Mouse (Mus musculus): ENCODE measurements around the gene Ccdc170.
A peak's percentile ranks its signal among the peaks of the same experiment; 100 is the strongest.
"Not testable (repeated sequence)": the region's sequence is repeated elsewhere in the genome, so short reads cannot be mapped to it uniquely, and the experiment has no call there.

Gene Ccdc170

GRCm38 (mm10) chr10:4523078-4523477 is 40.8 kb downstream of the Ccdc170 start:
- DNase-seq, result no peak

GRCm38 (mm10) chr10:4528043-4528442 is 45.7 kb downstream of the Ccdc170 start:
- DNase-seq, result no peak

DNA sequence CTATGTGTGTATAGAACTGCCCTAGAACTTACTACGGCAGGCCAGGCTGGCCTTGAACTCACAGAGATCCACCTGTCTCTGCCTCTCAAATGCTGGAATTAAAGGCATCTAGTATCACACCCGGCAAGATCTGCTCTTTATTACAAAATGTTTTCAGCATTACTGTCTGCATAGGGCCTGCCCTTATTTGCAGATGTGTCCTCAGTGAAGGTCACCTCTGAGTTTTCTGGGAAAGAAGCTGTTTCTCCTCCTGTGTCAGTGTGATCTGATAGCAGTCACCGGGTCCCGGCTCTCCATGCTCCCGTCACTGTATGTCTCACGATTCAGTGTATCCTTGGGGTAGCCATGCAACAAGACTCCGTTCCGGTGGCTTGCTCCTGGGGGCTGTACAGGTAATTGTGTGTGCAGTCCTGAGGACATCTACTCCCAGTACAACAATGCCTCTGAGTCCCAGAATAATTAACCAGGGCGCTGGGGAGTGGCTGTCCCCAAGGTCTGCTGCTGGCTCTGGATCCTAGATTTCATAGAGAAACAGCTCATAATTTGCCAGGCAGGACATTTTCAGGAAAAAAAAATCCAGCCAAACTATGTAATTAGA is 48.4 kb downstream of the Ccdc170 start:
- DNase-seq, result no peak

- no peak for DNase-seq
Observed at GRCm38 (mm10) chr10:4531933-4532332, 49.6 kb downstream of the Ccdc170 start.

GRCm38 (mm10) chr10:4532731-4533130 is 50.4 kb downstream of the Ccdc170 start:
- no peak for DNase-seq

- no peak for DNase-seq
Observed at GRCm38 (mm10) chr10:4533873-4534272, 51.6 kb downstream of the Ccdc170 start.

DNA sequence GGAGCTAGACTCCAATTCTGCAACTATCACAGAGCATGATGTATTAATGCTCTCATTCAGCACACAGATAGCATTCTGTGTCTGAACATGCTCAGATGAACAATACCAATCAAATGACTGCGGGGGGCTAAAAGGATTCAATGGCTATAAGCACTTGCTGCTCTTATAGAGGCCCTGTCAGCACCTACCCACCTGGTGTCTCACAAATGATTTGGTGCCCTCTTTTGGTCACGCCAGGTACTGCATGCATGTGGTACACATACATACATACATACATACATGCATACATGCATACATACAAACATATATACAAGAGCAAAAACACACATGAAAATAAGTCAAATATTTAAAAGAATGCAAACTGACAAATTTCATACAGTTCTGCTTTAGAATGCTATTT is 63.2 kb downstream of the Ccdc170 start:
- no peak for DNase-seq

GRCm38 (mm10) chr10:4553442-4554119 is 71.3 kb downstream of the Ccdc170 start:
- no peak for DNase-seq

GRCm38 (mm10) chr10:4556842-4557377 is 74.6 kb downstream of the Ccdc170 start:
- DNase-seq, result no peak

GRCm38 (mm10) chr10:4559132-4559531 is 76.8 kb downstream of the Ccdc170 start:
- DNase-seq, result no peak

- no peak for DNase-seq
Observed at GRCm38 (mm10) chr10:4565148-4565547, 82.8 kb downstream of the Ccdc170 start.

DNA sequence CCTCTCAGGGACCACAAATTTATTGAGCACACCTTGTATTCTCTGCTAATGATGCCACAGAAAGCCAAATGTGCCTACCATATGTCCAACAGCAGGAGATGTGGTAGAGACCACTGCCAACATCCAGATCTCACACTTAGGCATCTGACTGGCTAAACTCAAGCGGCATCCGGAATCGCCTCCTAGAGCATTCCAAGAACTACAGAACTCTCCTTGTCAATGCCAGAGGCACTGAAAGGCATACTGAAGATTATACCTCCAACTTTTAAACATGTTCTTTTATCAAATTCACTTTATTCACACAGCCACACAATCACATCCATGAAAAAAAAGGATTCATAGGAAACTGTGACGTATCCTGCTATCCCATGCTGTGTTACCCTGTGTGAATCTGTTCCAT is 88.5 kb downstream of the Ccdc170 start:
- DNase-seq, result peak; percentile 1

DNA sequence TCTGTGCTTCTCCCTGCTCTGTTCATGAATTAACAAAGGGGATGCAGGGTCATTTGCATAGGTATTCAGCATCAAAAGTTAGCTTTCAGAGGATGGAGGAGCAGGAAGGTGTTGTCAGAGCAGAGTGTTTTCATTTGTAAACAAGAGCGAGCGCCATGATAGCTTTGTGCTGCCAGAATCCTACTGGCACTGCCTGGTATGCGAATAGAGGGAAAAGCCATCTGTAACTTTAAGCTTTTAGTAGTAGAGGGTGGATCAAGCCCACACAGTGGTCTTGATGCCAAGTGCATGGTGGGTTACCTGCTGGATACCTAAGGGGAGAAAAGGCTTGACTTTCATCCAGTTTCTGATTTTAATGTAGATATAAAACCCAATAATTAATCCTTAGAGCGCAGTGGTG is 89.0 kb downstream of the Ccdc170 start:
- DNase-seq, result no peak

GRCm38 (mm10) chr10:4581905-4582304 is 99.6 kb downstream of the Ccdc170 start:
- no peak for DNase-seq

GRCm38 (mm10) chr10:4586691-4587090 is 104.4 kb downstream of the Ccdc170 start:
- no peak for DNase-seq

GRCm38 (mm10) chr10:4589576-4589975 is 107.3 kb downstream of the Ccdc170 start:
- DNase-seq, result no peak

- no peak for DNase-seq
Observed at GRCm38 (mm10) chr10:4590956-4591355, 108.7 kb downstream of the Ccdc170 start.

DNA sequence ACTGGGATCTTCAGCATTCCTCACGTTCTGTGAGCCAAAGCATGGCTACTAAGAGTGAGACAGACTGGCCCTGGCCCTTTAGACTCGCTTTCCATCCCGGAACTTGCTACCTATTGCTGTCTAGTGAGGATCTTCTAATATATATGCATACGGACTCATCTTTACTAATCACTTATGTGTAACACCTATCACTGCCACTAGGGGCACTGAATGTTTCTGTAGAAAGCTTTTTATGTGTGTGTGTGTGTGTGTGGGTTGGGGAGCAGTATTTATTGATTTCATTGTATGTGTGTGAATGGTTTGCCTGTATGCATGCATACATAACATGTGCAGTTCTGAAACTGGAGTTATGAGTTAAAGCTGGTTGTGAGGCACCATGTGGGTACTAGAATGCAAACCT is 111.5 kb downstream of the Ccdc170 start:
- DNase-seq, result no peak

DNA sequence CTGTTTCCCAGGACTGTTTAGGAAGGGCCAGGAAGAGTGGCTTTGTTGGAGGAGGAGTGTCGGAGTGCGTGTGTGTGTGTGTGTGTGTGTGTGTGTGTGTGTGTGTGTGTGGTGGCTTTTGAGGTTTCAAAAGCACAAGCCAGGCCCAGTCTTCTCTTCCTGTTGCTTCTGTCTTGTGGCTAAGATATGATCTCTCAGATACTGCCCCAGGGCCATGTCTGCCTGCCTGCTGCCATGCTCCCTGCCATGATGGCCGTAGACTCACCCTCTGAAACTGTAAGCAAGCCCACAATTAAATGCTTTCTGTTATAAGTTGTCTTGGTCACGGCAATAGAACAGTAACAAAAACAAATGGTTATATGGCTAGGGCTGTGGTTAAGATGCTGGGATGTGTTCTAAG is 114.9 kb downstream of the Ccdc170 start:
- DNase-seq, result no peak

DNA sequence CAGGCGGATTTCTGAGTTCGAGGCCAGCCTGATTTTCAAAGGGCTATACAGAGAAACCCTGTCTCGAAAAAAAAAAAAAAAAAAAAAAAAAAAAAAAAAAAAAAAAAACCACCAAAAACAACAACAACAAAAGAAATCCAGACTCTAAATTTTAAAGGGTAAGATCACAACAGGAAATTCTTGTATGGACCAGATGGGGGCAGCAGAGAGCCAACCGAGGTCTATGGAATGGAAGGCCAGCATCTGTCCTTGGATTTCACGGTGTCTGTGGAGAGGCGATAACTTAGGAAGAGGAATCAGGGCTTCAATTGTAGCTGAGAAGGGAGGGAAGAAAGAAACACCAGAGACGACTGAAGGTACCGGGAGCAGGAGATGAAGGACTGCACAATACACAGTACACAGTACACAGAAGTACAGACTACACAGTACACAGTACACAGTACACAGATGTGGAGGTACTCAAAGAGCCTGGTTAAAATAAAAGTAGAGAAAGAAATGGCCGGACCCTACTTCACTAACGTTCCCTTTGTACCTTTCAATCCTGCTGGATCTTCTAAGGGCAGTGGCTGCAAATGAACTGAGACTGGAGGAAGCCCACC is 116.0 kb downstream of the Ccdc170 start:
- peak; percentile 19 for DNase-seq

DNA sequence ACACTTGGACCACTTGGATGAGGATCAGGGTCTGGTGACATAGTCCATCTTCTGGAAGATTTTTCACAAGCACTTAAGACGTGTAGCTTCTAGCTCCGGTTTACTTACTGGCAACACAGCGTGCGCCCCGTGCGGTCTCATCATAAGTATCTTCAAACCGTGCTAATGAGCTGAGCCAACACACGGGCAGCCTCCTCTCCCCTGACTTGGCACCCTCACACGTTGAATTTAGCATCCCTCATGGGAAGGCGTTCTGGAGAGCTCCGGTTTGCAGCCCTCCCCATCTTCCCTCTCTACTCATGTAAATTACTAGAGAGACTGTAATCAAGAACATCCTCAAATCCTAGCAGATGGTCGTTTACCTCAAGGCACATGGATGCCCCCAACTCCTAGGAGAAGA is 116.6 kb downstream of the Ccdc170 start:
- DNase-seq, result no peak

DNA sequence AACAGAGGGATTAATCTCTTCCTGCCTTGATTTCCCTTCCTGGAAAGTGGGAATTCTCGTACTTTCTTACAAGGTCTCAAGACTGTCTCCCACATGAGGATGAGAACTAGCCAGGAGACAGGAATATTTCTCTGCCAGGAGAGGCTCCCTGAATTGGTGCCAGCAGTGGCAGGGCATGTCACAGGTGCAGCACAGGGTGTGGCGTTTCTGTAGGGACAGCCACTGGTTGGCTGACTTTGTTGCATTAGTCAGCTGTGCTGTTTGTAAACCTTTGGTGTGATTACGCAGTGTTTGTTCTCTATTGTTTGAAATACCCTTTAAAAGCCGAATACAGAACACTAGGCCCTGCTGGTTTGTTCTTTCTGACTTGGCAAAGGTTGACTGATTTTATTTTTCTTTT is 117.3 kb downstream of the Ccdc170 start:
- DNase-seq, result no peak

DNA sequence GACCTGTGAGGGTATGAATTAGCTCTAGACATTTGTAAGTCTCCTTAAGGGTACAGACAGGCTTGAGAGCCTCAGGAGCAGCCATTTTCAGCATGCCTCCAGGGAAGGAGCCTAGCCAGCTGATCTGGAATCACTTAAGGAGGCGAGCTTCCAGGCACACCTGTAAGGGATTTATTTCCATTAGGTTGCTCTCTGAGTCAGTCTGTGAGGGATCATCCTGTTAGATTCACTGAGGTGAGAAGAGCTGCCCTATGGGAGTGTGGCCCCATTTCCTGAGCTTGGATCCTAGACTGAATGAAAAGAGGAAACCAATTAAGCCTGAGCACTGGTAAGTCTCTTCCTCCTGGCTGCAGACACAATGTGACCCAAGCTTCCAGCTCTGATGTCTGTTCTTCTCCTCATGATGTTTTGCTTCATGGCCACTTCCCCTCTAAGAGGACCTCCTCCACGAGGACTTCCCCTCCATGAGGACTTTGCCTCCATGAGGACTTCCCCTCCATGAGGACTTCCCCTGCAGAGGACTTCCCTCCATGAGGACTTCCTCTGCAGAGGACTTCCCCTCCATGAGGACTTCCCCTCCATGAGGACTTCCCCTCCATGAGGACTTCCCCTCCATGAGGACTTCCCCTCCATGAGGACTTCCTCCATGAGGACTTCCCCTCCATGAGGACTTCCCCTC is 118.6 kb downstream of the Ccdc170 start:
- no peak for DNase-seq

- not testable (repeated sequence) for DNase-seq
Observed at GRCm38 (mm10) chr10:4601612-4602011, 119.3 kb downstream of the Ccdc170 start.

All from cerebellum, adult 11 months (tissue).